Mouse (Mus musculus) kidney, adult 2 months (tissue): ENCODE results near the gene Nrip1.

Experiments used
- CTCF ChIP-seq: fragments of 200-500 bp; conservative IDR thresholded peaks from 2 replicates; pipeline ENCODE4 v1.5.1; 2011; ENCODE audit warnings: low read depth, mild to moderate bottlenecking, control low read depth, low read length, moderate library complexity, mixed read lengths; ENCODE audit not compliant: insufficient read depth, insufficient read length
- POLR2A ChIP-seq: fragments of 200-500 bp; IDR thresholded peaks from one replicate; pipeline ENCODE4 v1.6.1; 2011; ENCODE audit warnings: low read depth, low read length, control low read depth

GRCm38 (mm10) chr16:76416060-76416438 is 42.4 kb upstream of the Nrip1 start:
- TF ChIP-seq CTCF (no peak), POLR2A (no peak)
